Mouse (Mus musculus): ENCODE results near the gene Dzip3. TPM values are rescaled to one million over a fixed set of nuclear protein-coding genes. Genes with fewer than 3 reads are reported as not detected.

The Dzip3 gene
- 5.9 and 7.5 TPM in 2 replicates for polyA plus RNA-seq (2015; fragmentation: Nextera tagmentation; extraction: Ambion mirVana)

- no peaks in the 10 kb centered on the region for H3K36me3 ChIP-seq (ENCODE audit: insufficient read depth, low read length)
- H3K4me1 ChIP-seq (ENCODE audit: insufficient read depth, low read depth, low read length), result no peaks in the 10 kb centered on the region
- H3K27ac ChIP-seq (ENCODE audit: low read length), result peak within 1 kb of the TSS; percentile 95
- H3K4me3 ChIP-seq (ENCODE audit: low read depth, low read length), result peak within 1 kb of the TSS; percentile 97
- peak within 1 kb of the TSS; percentile 99 for H3K9ac ChIP-seq (replicated peaks; ENCODE audit: low read depth)
- no peaks in the 10 kb centered on the region for H3K27me3 ChIP-seq (replicated peaks; ENCODE audit: insufficient read depth, low read length)
- ATAC-seq (peak; percentile 99), DNase-seq (ENCODE audit: low spot score) (peak; percentile 96)
- TF ChIP-seq CTCF (IDR thresholded peaks at IDR 0.05) (peak; percentile 35), EP300 (IDR thresholded peaks at IDR 0.05) (no peak)
- H3K9me3 ChIP-seq (ENCODE audit: low read length), result no peaks in the 10 kb centered on the region
- WGBS, result under 1% methylated on average over 69 of the region's 74 CpGs
- H3K4me2 ChIP-seq (replicated peaks; ENCODE audit: low read depth, low read length), result peak within 1 kb of the TSS; percentile 83
Observed at GRCm38 (mm10) chr16:48993559-48994342, at the start of gene Dzip3, which contains the start of gene Cip2a. TSS of gene Dzip3 (minus strand) at chr16:48994165. TSS of gene Cip2a (plus strand) at chr16:48994185.

GRCm38 (mm10) chr16:49040554-49041221 lies 46.7 kb upstream of the Dzip3 start:
- H3K36me3 ChIP-seq (ENCODE audit: insufficient read depth, low read length), result no peaks in the 10 kb centered on the region
- H3K27me3 ChIP-seq (replicated peaks; ENCODE audit: insufficient read depth, low read length), result no peaks in the 10 kb centered on the region
- peak; percentile 20 for DNase-seq (ENCODE audit: low spot score)
- 48% methylated on average over 3 of the region's 3 CpGs for WGBS
- TF ChIP-seq EP300 (IDR thresholded peaks at IDR 0.05), result no peak
- no peak for TF ChIP-seq CTCF (IDR thresholded peaks at IDR 0.05)
- no peaks in the 10 kb centered on the region for H3K9me3 ChIP-seq (ENCODE audit: low read length)
- H3K9ac ChIP-seq (replicated peaks; ENCODE audit: low read depth), result no peak overlapping the region
- H3K4me1 ChIP-seq (ENCODE audit: insufficient read depth, low read depth, low read length), result no peaks in the 10 kb centered on the region
- H3K4me2 ChIP-seq (replicated peaks; ENCODE audit: low read depth, low read length), result no peak overlapping the region
- no peak for ATAC-seq
- H3K4me3 ChIP-seq (ENCODE audit: low read depth, low read length), result no peak overlapping the region
- no peak overlapping the region for H3K27ac ChIP-seq (ENCODE audit: low read length)

GRCm38 (mm10) chr16:49037771-49038170 lies 43.8 kb upstream of the Dzip3 start:
- H3K4me1 ChIP-seq (ENCODE audit: insufficient read depth, low read depth, low read length), result no peaks in the 10 kb centered on the region
- no peak for TF ChIP-seq CTCF (IDR thresholded peaks at IDR 0.05)
- no peak for TF ChIP-seq EP300 (IDR thresholded peaks at IDR 0.05)
- 52% methylated on average over 4 of the region's 4 CpGs for WGBS
- H3K36me3 ChIP-seq (ENCODE audit: insufficient read depth, low read length), result no peaks in the 10 kb centered on the region
- no peak overlapping the region for H3K9ac ChIP-seq (replicated peaks; ENCODE audit: low read depth)
- H3K9me3 ChIP-seq (ENCODE audit: low read length), result no peaks in the 10 kb centered on the region
- DNase-seq (ENCODE audit: low spot score) (no peak), ATAC-seq (no peak)
- H3K27ac ChIP-seq (ENCODE audit: low read length), result no peak overlapping the region
- no peak overlapping the region for H3K4me3 ChIP-seq (ENCODE audit: low read depth, low read length)
- H3K4me2 ChIP-seq (replicated peaks; ENCODE audit: low read depth, low read length), result no peak overlapping the region
- no peaks in the 10 kb centered on the region for H3K27me3 ChIP-seq (replicated peaks; ENCODE audit: insufficient read depth, low read length)

- TF ChIP-seq EP300 (IDR thresholded peaks at IDR 0.05), result no peak
- TF ChIP-seq CTCF (IDR thresholded peaks at IDR 0.05), result no peak
Observed at GRCm38 (mm10) chr16:49035852-49036251, 41.9 kb upstream of the Dzip3 start.

GRCm38 (mm10) chr16:49016620-49017332 lies 22.8 kb upstream of the Dzip3 start:
- no peak overlapping the region for H3K9ac ChIP-seq (replicated peaks; ENCODE audit: low read depth)
- TF ChIP-seq EP300 (IDR thresholded peaks at IDR 0.05), result no peak
- peak; percentile 46 for TF ChIP-seq CTCF (IDR thresholded peaks at IDR 0.05)
- WGBS, result 75% methylated on average over 5 of the region's 5 CpGs
- no peak overlapping the region for H3K4me3 ChIP-seq (ENCODE audit: low read depth, low read length)
- no peaks in the 10 kb centered on the region for H3K36me3 ChIP-seq (ENCODE audit: insufficient read depth, low read length)
- H3K4me1 ChIP-seq (ENCODE audit: insufficient read depth, low read depth, low read length), result no peaks in the 10 kb centered on the region
- peak; percentile 54 for DNase-seq (ENCODE audit: low spot score)
- no peaks in the 10 kb centered on the region for H3K27me3 ChIP-seq (replicated peaks; ENCODE audit: insufficient read depth, low read length)
- H3K9me3 ChIP-seq (ENCODE audit: low read length), result no peaks in the 10 kb centered on the region
- no peak for ATAC-seq
- no peak overlapping the region for H3K27ac ChIP-seq (ENCODE audit: low read length)
- H3K4me2 ChIP-seq (replicated peaks; ENCODE audit: low read depth, low read length), result no peak overlapping the region

More at GRCm38 (mm10) chr16:49035852-49036251, 41.9 kb upstream of the Dzip3 start:
- H3K27me3 ChIP-seq (replicated peaks; ENCODE audit: insufficient read depth, low read length), result no peaks in the 10 kb centered on the region
- no peaks in the 10 kb centered on the region for H3K9me3 ChIP-seq (ENCODE audit: low read length)
- H3K4me1 ChIP-seq (ENCODE audit: insufficient read depth, low read depth, low read length), result no peaks in the 10 kb centered on the region
- 72% methylated on average over 4 of the region's 4 CpGs for WGBS
- no peak overlapping the region for H3K9ac ChIP-seq (replicated peaks; ENCODE audit: low read depth)
- no peaks in the 10 kb centered on the region for H3K36me3 ChIP-seq (ENCODE audit: insufficient read depth, low read length)
- DNase-seq (ENCODE audit: low spot score) (no peak), ATAC-seq (no peak)
- no peak overlapping the region for H3K4me2 ChIP-seq (replicated peaks; ENCODE audit: low read depth, low read length)
- no peak overlapping the region for H3K27ac ChIP-seq (ENCODE audit: low read length)
- no peak overlapping the region for H3K4me3 ChIP-seq (ENCODE audit: low read depth, low read length)

- no peaks in the 10 kb centered on the region for H3K4me1 ChIP-seq (ENCODE audit: insufficient read depth, low read depth, low read length)
- H3K9me3 ChIP-seq (ENCODE audit: low read length), result no peaks in the 10 kb centered on the region
- DNase-seq (ENCODE audit: low spot score) (no peak), ATAC-seq (no peak)
- no peak overlapping the region for H3K4me3 ChIP-seq (ENCODE audit: low read depth, low read length)
- TF ChIP-seq EP300 (IDR thresholded peaks at IDR 0.05) (no peak), CTCF (IDR thresholded peaks at IDR 0.05) (no peak)
- H3K36me3 ChIP-seq (ENCODE audit: insufficient read depth, low read length), result no peaks in the 10 kb centered on the region
- H3K4me2 ChIP-seq (replicated peaks; ENCODE audit: low read depth, low read length), result no peak overlapping the region
- no peaks in the 10 kb centered on the region for H3K27me3 ChIP-seq (replicated peaks; ENCODE audit: insufficient read depth, low read length)
- no peak overlapping the region for H3K27ac ChIP-seq (ENCODE audit: low read length)
- WGBS, result 95% methylated on average over 5 of the region's 5 CpGs
- no peak overlapping the region for H3K9ac ChIP-seq (replicated peaks; ENCODE audit: low read depth)
Observed at GRCm38 (mm10) chr16:49004151-49004550, 10.2 kb upstream of the Dzip3 start.
